Mouse (Mus musculus): ENCODE results near the gene Kcnab1. TPM values are rescaled to one million over a fixed set of nuclear protein-coding genes. Genes with fewer than 3 reads are reported as not detected.

Gene Kcnab1
- polyA plus RNA-seq, 1 experiment from 2014 or later: 3.0 TPM

DNA sequence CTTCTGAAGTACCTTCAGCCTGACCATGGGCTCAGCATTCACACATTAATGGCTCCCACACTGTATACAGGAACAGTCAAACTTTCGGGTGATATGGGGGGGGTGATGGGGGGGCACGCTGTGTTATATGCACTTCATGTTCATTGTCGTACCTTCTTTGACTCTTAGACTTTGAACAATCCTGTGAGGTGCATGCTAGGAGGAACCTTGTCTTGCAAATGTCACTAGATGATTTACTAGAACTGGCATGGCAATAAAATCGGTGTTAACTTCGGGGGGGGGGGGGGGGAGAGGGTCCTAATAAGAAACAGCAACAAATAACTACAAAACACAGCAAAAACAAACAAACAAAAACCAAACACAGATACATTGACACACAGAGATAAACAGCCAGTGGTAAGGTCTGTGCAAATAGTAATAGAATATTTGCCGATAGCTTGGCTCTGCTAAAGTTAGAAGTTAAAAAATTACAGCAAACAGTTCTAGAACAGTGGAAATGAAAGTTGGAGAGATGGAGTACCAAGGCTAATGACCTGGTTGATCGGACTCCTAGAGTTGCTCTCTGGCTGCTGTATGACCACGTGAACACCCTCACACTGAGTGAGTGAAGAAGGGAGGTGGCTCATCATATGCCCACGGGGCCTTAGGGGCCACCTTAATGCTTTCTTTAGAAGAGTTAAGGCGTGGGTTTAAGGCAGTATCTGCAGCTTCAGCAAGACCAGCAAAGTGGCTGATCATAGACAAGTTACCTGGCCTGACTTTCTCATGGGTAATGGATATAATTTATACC lies 256.9 kb downstream of the Kcnab1 start:
- no peaks in the 10 kb centered on the region for H3K9me3 ChIP-seq (replicated peaks; ENCODE audit: control insufficient read depth, low read length)
- no peaks in the 10 kb centered on the region for H3K27me3 ChIP-seq (ENCODE audit: control insufficient read depth, insufficient read depth, low read length)
- no peak overlapping the region for H3K4me3 ChIP-seq (ENCODE audit: low read depth, low read length)
- ATAC-seq (replicated peaks; ENCODE audit: insufficient number of reproducible peaks, low FRiP score, low TSS enrichment, low read depth) (no peak), DNase-seq (ENCODE audit: low spot score) (no peak)
- H3K36me3 ChIP-seq (replicated peaks; ENCODE audit: control insufficient read depth, insufficient read depth, low read depth, low read length): no peaks in the 10 kb centered on the region
- H3K4me1 ChIP-seq (ENCODE audit: control insufficient read depth, insufficient read depth, low read length): no peaks in the 10 kb centered on the region
- 88% methylated on average over 10 of the region's 10 CpGs for WGBS
- no peak overlapping the region for H3K9ac ChIP-seq (replicated peaks; ENCODE audit: low read length)
- no peak overlapping the region for H3K27ac ChIP-seq (replicated peaks; ENCODE audit: low read depth, low read length)
- no peak overlapping the region for H3K4me2 ChIP-seq (ENCODE audit: low read depth, low read length)

DNA sequence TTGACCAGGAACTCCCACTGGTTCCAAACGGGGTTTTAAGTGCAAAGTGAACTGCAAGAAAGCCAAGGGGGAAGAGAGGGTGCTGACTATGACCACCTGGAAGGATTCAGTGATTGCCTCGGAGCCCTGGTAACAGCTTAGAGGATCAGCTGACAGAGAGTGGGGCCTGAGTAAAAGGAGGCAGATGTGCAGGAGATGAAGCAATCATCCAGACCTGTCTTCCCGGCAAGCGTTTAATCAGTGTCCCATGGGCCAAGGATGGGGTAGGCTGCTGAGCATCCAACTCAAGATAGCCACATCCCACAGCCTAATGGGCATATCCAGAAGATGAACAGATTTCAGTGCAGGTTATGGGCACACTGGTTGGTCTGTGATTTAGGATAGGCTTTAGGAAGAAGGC lies 258.8 kb downstream of the Kcnab1 start:
- Histone ChIP-seq H3K9me3 (replicated peaks; ENCODE audit: control insufficient read depth, low read length) (no peaks in the 10 kb centered on the region), H3K27me3 (ENCODE audit: control insufficient read depth, insufficient read depth, low read length) (no peaks in the 10 kb centered on the region), H3K27ac (replicated peaks; ENCODE audit: low read depth, low read length) (no peak overlapping the region), H3K4me2 (ENCODE audit: low read depth, low read length) (no peak overlapping the region), H3K4me1 (ENCODE audit: control insufficient read depth, insufficient read depth, low read length) (no peaks in the 10 kb centered on the region), H3K36me3 (replicated peaks; ENCODE audit: control insufficient read depth, insufficient read depth, low read depth, low read length) (no peaks in the 10 kb centered on the region), H3K4me3 (ENCODE audit: low read depth, low read length) (no peak overlapping the region), H3K9ac (replicated peaks; ENCODE audit: low read length) (no peak overlapping the region)
- DNase-seq (ENCODE audit: low spot score) (no peak), ATAC-seq (replicated peaks; ENCODE audit: insufficient number of reproducible peaks, low FRiP score, low TSS enrichment, low read depth) (no peak)
- WGBS: 72% methylated on average over 4 of the region's 4 CpGs

DNA sequence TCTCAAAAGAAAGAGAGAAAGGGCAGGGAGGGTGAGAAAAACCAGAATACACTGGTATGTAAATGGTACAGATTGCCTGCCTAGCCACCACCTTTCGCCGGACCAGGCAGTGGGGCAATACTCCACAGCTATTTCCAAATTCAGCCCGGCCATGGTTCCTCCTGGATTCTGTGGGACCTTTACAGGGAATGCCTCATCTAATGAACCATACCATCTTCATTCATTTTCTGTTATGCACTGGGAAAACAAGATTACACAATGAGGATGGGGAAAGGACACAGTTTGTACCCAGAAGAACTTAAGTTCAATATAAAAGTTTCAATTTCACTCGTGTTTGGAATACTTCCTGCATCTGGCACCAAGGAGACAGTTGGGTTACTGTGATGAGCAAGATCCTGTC lies 263.4 kb downstream of the Kcnab1 start:
- H3K9ac ChIP-seq (replicated peaks; ENCODE audit: low read length): no peak overlapping the region
- H3K4me3 ChIP-seq (ENCODE audit: low read depth, low read length): no peak overlapping the region
- ATAC-seq (replicated peaks; ENCODE audit: insufficient number of reproducible peaks, low FRiP score, low TSS enrichment, low read depth) (no peak), DNase-seq (ENCODE audit: low spot score) (no peak)
- H3K36me3 ChIP-seq (replicated peaks; ENCODE audit: control insufficient read depth, insufficient read depth, low read depth, low read length): no peaks in the 10 kb centered on the region; the same call in 1 of the 2 replicates
- no peak overlapping the region for H3K27ac ChIP-seq (replicated peaks; ENCODE audit: low read depth, low read length)
- H3K4me1 ChIP-seq (ENCODE audit: control insufficient read depth, insufficient read depth, low read length): no peaks in the 10 kb centered on the region
- H3K4me2 ChIP-seq (ENCODE audit: low read depth, low read length): no peak overlapping the region
- 90% methylated on average over 4 of the region's 4 CpGs for WGBS
- H3K27me3 ChIP-seq (ENCODE audit: control insufficient read depth, insufficient read depth, low read length): no peaks in the 10 kb centered on the region
- H3K9me3 ChIP-seq (replicated peaks; ENCODE audit: control insufficient read depth, low read length): no peaks in the 10 kb centered on the region

DNA sequence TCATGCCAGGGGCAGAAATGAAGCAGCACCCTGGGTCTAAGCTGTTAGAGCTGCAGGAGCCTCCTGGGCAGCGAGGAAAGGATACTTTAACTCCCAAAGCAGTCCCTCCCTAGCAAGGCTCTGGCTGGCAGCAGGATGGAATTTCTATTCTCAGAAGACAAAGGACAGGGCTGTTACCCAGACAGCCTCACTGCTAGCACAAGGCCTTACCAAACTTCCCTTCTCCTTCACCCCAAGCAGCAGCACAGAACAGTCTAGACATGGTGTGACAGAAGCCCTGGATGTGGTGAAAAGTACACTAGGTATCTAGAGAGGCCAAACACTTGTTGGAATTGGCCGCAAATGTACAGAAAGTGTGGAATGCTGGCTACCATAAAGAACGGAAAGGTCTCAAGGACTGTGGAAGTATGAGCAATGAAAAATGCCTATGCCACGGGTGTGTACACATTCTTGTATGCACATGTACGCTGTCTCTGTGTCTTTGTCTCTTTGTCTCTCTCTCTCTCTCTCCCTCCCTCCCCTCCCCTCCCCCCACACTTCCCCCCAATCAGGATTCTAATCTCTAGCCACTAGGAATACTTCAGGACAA lies 264.5 kb downstream of the Kcnab1 start:
- DNase-seq (ENCODE audit: low spot score): no peak
- Histone ChIP-seq H3K4me3 (ENCODE audit: low read depth, low read length) (no peak overlapping the region), H3K4me1 (ENCODE audit: control insufficient read depth, insufficient read depth, low read length) (no peaks in the 10 kb centered on the region), H3K27ac (replicated peaks; ENCODE audit: low read depth, low read length) (no peak overlapping the region), H3K9ac (replicated peaks; ENCODE audit: low read length) (no peak overlapping the region), H3K36me3 (replicated peaks; ENCODE audit: control insufficient read depth, insufficient read depth, low read depth, low read length) (no peaks in the 10 kb centered on the region; the same call in 1 of the 2 replicates), H3K27me3 (ENCODE audit: control insufficient read depth, insufficient read depth, low read length) (no peaks in the 10 kb centered on the region), H3K9me3 (replicated peaks; ENCODE audit: control insufficient read depth, low read length) (no peaks in the 10 kb centered on the region), H3K4me2 (ENCODE audit: low read depth, low read length) (no peak overlapping the region)
- no peak for ATAC-seq (replicated peaks; ENCODE audit: insufficient number of reproducible peaks, low FRiP score, low TSS enrichment, low read depth)
- 76% methylated on average over 5 of the region's 5 CpGs for WGBS

DNA sequence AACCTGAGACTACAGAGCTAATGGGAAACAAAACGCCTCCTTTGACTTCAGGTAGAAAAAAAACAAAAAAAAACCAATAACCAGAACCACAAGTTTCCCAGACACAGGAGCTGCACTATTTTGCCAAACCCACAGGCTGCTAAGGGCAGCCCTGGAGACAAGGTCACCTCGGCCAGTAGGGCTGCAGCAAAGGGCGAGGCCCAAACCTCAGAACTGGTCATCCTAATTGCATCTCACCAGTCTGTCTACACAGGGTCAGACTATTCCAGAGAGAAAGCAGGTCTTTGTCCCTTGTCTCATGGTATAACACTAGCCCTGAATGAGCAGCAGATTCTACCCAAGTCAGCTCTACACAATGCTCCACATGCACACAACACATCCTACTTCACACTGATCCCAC lies 265.5 kb downstream of the Kcnab1 start:
- ATAC-seq (replicated peaks; ENCODE audit: insufficient number of reproducible peaks, low FRiP score, low TSS enrichment, low read depth) (no peak), DNase-seq (ENCODE audit: low spot score) (no peak)
- Histone ChIP-seq H3K9me3 (replicated peaks; ENCODE audit: control insufficient read depth, low read length) (no peaks in the 10 kb centered on the region), H3K9ac (replicated peaks; ENCODE audit: low read length) (no peak overlapping the region), H3K4me2 (ENCODE audit: low read depth, low read length) (no peak overlapping the region), H3K27me3 (ENCODE audit: control insufficient read depth, insufficient read depth, low read length) (no peaks in the 10 kb centered on the region), H3K36me3 (replicated peaks; ENCODE audit: control insufficient read depth, insufficient read depth, low read depth, low read length) (no peaks in the 10 kb centered on the region; the same call in 1 of the 2 replicates), H3K27ac (replicated peaks; ENCODE audit: low read depth, low read length) (no peak overlapping the region), H3K4me3 (ENCODE audit: low read depth, low read length) (no peak overlapping the region), H3K4me1 (ENCODE audit: control insufficient read depth, insufficient read depth, low read length) (no peaks in the 10 kb centered on the region)
- WGBS: 57% methylated on average over 3 of the region's 3 CpGs

DNA sequence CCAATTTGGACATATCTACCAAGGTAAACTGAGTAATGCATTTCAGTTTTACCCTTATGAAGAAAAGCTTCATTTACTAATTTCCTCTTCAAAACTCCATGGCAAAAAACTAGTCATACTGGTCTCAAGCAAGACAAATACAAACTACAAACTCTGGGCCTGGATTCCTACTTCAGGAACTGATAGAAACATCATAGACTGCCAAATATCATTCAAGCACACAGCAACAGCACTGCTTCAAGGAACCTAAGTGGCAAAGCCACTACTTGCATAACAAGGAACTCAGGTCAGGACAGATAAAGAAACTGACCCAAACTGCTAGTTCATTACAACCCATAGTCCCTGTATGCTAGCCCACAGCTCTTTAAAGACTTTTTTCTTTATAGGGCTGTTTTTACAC lies 269.5 kb downstream of the Kcnab1 start:
- ATAC-seq (replicated peaks; ENCODE audit: insufficient number of reproducible peaks, low FRiP score, low TSS enrichment, low read depth) (no peak), DNase-seq (ENCODE audit: low spot score) (no peak)
- Histone ChIP-seq H3K9ac (replicated peaks; ENCODE audit: low read length) (no peak overlapping the region), H3K36me3 (replicated peaks; ENCODE audit: control insufficient read depth, insufficient read depth, low read depth, low read length) (peaks cover 2% of the 10 kb centered on the region), H3K9me3 (replicated peaks; ENCODE audit: control insufficient read depth, low read length) (no peaks in the 10 kb centered on the region), H3K4me2 (ENCODE audit: low read depth, low read length) (no peak overlapping the region), H3K4me3 (ENCODE audit: low read depth, low read length) (no peak overlapping the region), H3K4me1 (ENCODE audit: control insufficient read depth, insufficient read depth, low read length) (no peaks in the 10 kb centered on the region), H3K27ac (replicated peaks; ENCODE audit: low read depth, low read length) (no peak overlapping the region), H3K27me3 (ENCODE audit: control insufficient read depth, insufficient read depth, low read length) (no peaks in the 10 kb centered on the region)

DNA sequence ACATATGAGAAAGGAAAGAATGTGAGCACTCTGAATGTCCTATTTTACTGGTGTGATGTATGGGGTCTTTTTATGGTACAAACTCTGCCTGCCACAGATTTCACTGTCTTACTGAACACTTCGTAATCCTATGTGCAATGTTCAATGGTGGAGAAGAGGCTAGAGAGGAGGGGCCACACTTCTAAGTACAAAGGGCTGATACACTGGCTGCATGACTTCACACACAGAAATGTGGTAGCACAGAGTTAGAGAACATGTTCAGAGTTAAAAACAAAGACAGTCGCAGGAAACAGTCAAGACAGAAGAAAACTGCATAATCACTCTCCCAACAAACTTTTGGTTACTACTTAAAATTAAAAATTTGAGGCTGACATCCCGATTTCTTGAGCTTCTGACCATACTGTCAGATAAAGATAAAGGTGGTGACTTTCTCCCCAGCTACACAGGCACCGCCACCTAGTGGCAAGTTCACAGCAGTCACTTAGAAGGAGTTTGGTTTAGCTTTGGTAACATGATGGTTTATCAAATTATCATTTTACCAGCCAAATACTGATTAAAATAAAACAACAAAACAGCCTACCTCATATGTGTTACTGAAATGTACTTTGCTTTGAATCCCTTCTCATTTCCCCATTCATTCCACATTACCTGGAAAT lies 270.8 kb downstream of the Kcnab1 start:
- peak; percentile 66 for DNase-seq (ENCODE audit: low spot score)

DNA sequence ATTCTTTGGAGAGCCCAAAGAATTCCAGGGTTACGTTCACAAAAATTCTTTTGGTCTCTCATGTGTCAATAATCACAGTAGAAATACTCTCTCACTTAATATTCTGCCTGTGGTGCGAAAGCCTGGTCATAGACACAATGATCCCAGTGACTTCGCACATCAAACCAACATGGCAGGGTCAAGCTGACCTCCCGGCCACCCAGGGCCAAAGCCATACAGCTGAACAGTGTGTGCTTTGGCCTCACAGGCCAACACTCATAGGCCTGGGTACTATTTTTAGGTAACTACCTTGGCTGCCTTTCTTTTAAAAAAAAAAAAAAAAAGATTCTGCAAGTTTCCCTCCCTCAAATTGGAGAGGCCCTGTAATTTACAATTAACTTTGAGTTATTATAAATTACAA lies 271.9 kb downstream of the Kcnab1 start:
- H3K27me3 ChIP-seq (ENCODE audit: control insufficient read depth, insufficient read depth, low read length): no peaks in the 10 kb centered on the region
- H3K4me1 ChIP-seq (ENCODE audit: control insufficient read depth, insufficient read depth, low read length): no peaks in the 10 kb centered on the region
- no peaks in the 10 kb centered on the region for H3K9me3 ChIP-seq (replicated peaks; ENCODE audit: control insufficient read depth, low read length)
- H3K4me2 ChIP-seq (ENCODE audit: low read depth, low read length): no peak overlapping the region
- H3K27ac ChIP-seq (replicated peaks; ENCODE audit: low read depth, low read length): no peak overlapping the region
- H3K36me3 ChIP-seq (replicated peaks; ENCODE audit: control insufficient read depth, insufficient read depth, low read depth, low read length): peaks cover 6% of the 10 kb centered on the region
- WGBS: 87% methylated on average over 4 of the region's 4 CpGs
- H3K4me3 ChIP-seq (ENCODE audit: low read depth, low read length): no peak overlapping the region
- no peak overlapping the region for H3K9ac ChIP-seq (replicated peaks; ENCODE audit: low read length)
- ATAC-seq (replicated peaks; ENCODE audit: insufficient number of reproducible peaks, low FRiP score, low TSS enrichment, low read depth) (no peak), DNase-seq (ENCODE audit: low spot score) (no peak)

More for the DNA sequence above, 270.8 kb downstream of the Kcnab1 start:
- H3K36me3 ChIP-seq (replicated peaks; ENCODE audit: control insufficient read depth, insufficient read depth, low read depth, low read length): peaks cover 2% of the 10 kb centered on the region
- H3K27me3 ChIP-seq (ENCODE audit: control insufficient read depth, insufficient read depth, low read length): no peaks in the 10 kb centered on the region
- no peak for ATAC-seq (replicated peaks; ENCODE audit: insufficient number of reproducible peaks, low FRiP score, low TSS enrichment, low read depth)
- H3K9ac ChIP-seq (replicated peaks; ENCODE audit: low read length): no peak overlapping the region
- H3K4me1 ChIP-seq (ENCODE audit: control insufficient read depth, insufficient read depth, low read length): no peaks in the 10 kb centered on the region
- WGBS: 77% methylated on average over 4 of the region's 4 CpGs
- H3K4me2 ChIP-seq (ENCODE audit: low read depth, low read length): no peak overlapping the region
- H3K4me3 ChIP-seq (ENCODE audit: low read depth, low read length): no peak overlapping the region
- no peaks in the 10 kb centered on the region for H3K9me3 ChIP-seq (replicated peaks; ENCODE audit: control insufficient read depth, low read length)
- no peak overlapping the region for H3K27ac ChIP-seq (replicated peaks; ENCODE audit: low read depth, low read length)

Data from embryonic facial prominence, embryonic 11.5 days (tissue).